Mouse (Mus musculus) C2C12 (cell line): Measurements from ENCODE around the gene 1110051M20Rik. TPM values are rescaled to one million over a fixed set of nuclear protein-coding genes. Genes with fewer than 3 reads are reported as not detected.

Experiments
- H3K27me3 ChIP-seq: one replicate; pipeline ENCODE4 v1.6.1; 2011; ENCODE audit not compliant: control insufficient read depth, insufficient read depth, insufficient read length
- H3K36me3 ChIP-seq: one replicate; pipeline ENCODE4 v1.6.1; 2011; ENCODE audit not compliant: control insufficient read depth, insufficient read depth
- H3K4me3 ChIP-seq: one replicate; pipeline ENCODE4 v1.5.1; 2011; ENCODE audit warnings: mild to moderate bottlenecking, control low read depth; ENCODE audit not compliant: poor library complexity, insufficient read depth, severe bottlenecking
- H3K79me2 ChIP-seq: one replicate; pipeline ENCODE4 v1.6.1; 2011; ENCODE audit not compliant: control insufficient read depth, insufficient read depth
- H3K79me3 ChIP-seq: one replicate; pipeline ENCODE4 v1.6.1; 2011; ENCODE audit warnings: low read depth, control low read depth
- H3ac ChIP-seq: one replicate; pipeline ENCODE3; 2011; ENCODE audit warnings: low read depth; ENCODE audit not compliant: control insufficient read depth, insufficient read length
- CEBPB ChIP-seq: IDR thresholded peaks from one replicate; pipeline ENCODE4 v1.6.1; 2011; ENCODE audit warnings: low read depth, mild to moderate bottlenecking, control low read depth, moderate library complexity
- CTCF ChIP-seq: IDR thresholded peaks from one replicate; pipeline ENCODE4 v1.5.1; 2011; ENCODE audit not compliant: control insufficient read depth, insufficient read depth, insufficient read length
- FOSL1 ChIP-seq: IDR thresholded peaks from one replicate; pipeline ENCODE4 v1.8.0; 2011; ENCODE audit warnings: mild to moderate bottlenecking, low read length; ENCODE audit not compliant: poor library complexity, insufficient read depth, severe bottlenecking
- MAX ChIP-seq: IDR thresholded peaks from one replicate; pipeline ENCODE4 v1.6.1; 2011; ENCODE audit warnings: mild to moderate bottlenecking, control low read depth
- MYOD1 ChIP-seq: IDR thresholded peaks from one replicate; pipeline ENCODE4 v1.6.1; 2011; ENCODE audit warnings: low read depth; ENCODE audit not compliant: control insufficient read depth, insufficient read length
- MYOG ChIP-seq: IDR thresholded peaks from one replicate; pipeline ENCODE4 v1.6.1; 2011; ENCODE audit not compliant: control insufficient read depth, insufficient read length; ENCODE audit errors: extremely low read depth
- USF1 ChIP-seq: IDR thresholded peaks from one replicate; pipeline ENCODE4 v1.6.1; 2011; ENCODE audit warnings: low read depth, mild to moderate bottlenecking, control low read depth, moderate library complexity
- polyA plus RNA-seq: library from polyadenylated mRNA; unstranded; fragments of >200 nt; fragmentation: generic; extraction: Trizol; gene quantifications from one replicate; pipeline ENCODE4 v1.2.1, GENCODE M21; 2012; ENCODE audit warnings: missing spikeins

Gene 1110051M20Rik
- polyA plus RNA-seq, 1 experiment, result 27.5 TPM

GRCm38 (mm10) chr2:91426321-91426720 lies 18.2 kb downstream of the 1110051M20Rik start:
- H3K79me2 ChIP-seq, result no peaks in the 10 kb centered on the region
- TF ChIP-seq FOSL1 (no peak), CTCF (no peak), USF1 (no peak), MYOG (no peak), MYOD1 (no peak), MAX (no peak), CEBPB (no peak)

DNA sequence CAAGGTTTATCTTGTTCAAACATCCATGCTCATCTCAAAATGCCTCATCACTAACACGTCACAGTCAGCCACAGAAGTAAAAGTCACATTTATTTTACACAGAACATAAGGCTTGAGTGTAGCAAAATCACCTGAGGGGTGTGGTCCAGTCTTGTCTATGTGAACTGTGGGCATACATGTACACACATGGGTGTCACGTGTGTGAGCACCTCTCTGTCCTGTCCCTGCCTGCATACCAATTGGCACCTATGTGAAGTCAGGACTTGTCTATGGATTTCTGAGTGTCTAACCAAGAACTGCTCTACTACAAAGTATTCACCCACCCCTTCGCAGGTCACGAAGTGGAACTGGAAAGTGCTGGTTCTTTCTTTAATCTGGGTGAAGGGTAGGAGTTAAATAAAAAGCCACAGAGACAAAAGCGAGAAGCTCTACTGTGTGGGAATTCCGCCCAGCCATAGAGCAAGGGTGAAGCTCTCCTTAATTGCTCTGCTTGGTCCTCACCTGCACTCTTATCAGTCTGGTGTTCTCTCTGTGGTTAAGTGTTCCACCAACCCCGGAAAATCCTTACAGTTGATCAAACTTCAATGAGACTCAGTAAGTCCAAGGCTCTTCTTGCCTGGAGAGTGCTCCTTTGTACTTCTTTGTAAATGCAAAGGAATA lies 20.3 kb downstream of the 1110051M20Rik start:
- Histone ChIP-seq H3ac (no peak overlapping the region), H3K36me3 (no peaks in the 10 kb centered on the region), H3K27me3 (no peaks in the 10 kb centered on the region), H3K79me3 (no peaks in the 10 kb centered on the region), H3K4me3 (no peak overlapping the region), H3K79me2 (no peaks in the 10 kb centered on the region)
- TF ChIP-seq USF1 (no peak), MYOG (no peak), CEBPB (no peak)

More at GRCm38 (mm10) chr2:91426321-91426720, 18.2 kb downstream of the 1110051M20Rik start:
- Histone ChIP-seq H3K4me3 (no peak overlapping the region), H3ac (no peak overlapping the region), H3K36me3 (no peaks in the 10 kb centered on the region), H3K27me3 (no peaks in the 10 kb centered on the region), H3K79me3 (no peaks in the 10 kb centered on the region)

DNA sequence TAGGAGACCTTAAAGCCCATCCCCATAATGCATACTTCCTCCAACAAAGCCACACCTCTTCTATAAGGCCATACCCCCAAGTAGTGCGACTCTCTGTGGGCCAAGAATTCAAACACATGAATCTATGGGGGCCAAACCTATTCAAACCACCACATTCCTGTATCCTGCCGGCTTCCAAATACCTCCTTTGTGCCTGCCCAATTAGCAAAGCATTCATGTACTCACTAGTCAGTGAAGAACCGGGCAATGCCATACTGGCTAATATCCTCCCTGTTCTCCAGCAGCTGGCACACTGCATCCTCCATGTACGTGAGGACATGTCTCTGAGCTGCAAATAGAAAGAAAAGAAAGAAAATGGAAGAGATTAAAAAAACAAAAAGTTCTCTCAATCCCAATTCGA lies 22.9 kb downstream of the 1110051M20Rik start:
- Histone ChIP-seq H3ac (no peak overlapping the region), H3K79me3 (no peaks in the 10 kb centered on the region), H3K4me3 (no peak overlapping the region), H3K36me3 (no peaks in the 10 kb centered on the region), H3K79me2 (no peaks in the 10 kb centered on the region), H3K27me3 (no peaks in the 10 kb centered on the region)
- TF ChIP-seq MYOG (no peak), MAX (no peak), USF1 (no peak), CTCF (no peak)

GRCm38 (mm10) chr2:91413811-91414210 lies 30.7 kb downstream of the 1110051M20Rik start:
- no peak overlapping the region for H3K4me3 ChIP-seq
- TF ChIP-seq MAX (no peak), USF1 (no peak), FOSL1 (no peak), CTCF (no peak), CEBPB (no peak), MYOG (no peak), MYOD1 (no peak)
- H3K79me3 ChIP-seq, result no peaks in the 10 kb centered on the region
- no peaks in the 10 kb centered on the region for H3K27me3 ChIP-seq
- no peaks in the 10 kb centered on the region for H3K36me3 ChIP-seq
- H3K79me2 ChIP-seq, result no peaks in the 10 kb centered on the region
- no peak overlapping the region for H3ac ChIP-seq

- Histone ChIP-seq H3K27me3 (no peaks in the 10 kb centered on the region), H3K79me2 (no peaks in the 10 kb centered on the region), H3K79me3 (no peaks in the 10 kb centered on the region), H3K36me3 (no peaks in the 10 kb centered on the region), H3K4me3 (no peak overlapping the region), H3ac (no peak overlapping the region)
- no peak for TF ChIP-seq MYOG
- no peak for TF ChIP-seq MAX
- TF ChIP-seq USF1, result no peak
- TF ChIP-seq FOSL1, result no peak
- no peak for TF ChIP-seq CTCF
- no peak for TF ChIP-seq MYOD1
- TF ChIP-seq CEBPB, result no peak
Observed at GRCm38 (mm10) chr2:91412361-91412760, 32.1 kb downstream of the 1110051M20Rik start.

GRCm38 (mm10) chr2:91411473-91411872 lies 33.0 kb downstream of the 1110051M20Rik start:
- TF ChIP-seq USF1 (no peak), MYOD1 (no peak)
- H3K79me2 ChIP-seq, result no peaks in the 10 kb centered on the region
- no peaks in the 10 kb centered on the region for H3K36me3 ChIP-seq
- H3K27me3 ChIP-seq, result no peaks in the 10 kb centered on the region
- no peaks in the 10 kb centered on the region for H3K79me3 ChIP-seq
- H3K4me3 ChIP-seq, result no peak overlapping the region
- H3ac ChIP-seq, result no peak overlapping the region
